Mouse (Mus musculus): ENCODE measurements at regions not wholly inside any gene's neighbourhood (a gene's known extent, or its start where the extent isn't known, plus 50 kb on each side); places are given as distances from the start of the nearest gene placed in this dataset.

- Histone ChIP-seq H3K9me3 (replicated peaks; ENCODE audit: control insufficient read depth, low read length, poor library complexity, severe bottlenecking) (no peaks in the 10 kb centered on the region), H3K4me3 (ENCODE audit: low read depth, low read length) (no peak overlapping the region), H3K4me1 (ENCODE audit: control insufficient read depth, insufficient read depth, low read length) (peaks cover 4% of the 10 kb centered on the region; the same call in 1 of the 2 replicates), H3K4me2 (ENCODE audit: low read length) (no peak overlapping the region), H3K9ac (ENCODE audit: low read depth, low read length) (no peak overlapping the region), H3K27ac (ENCODE audit: low read length) (no peak overlapping the region), H3K27me3 (ENCODE audit: control insufficient read depth, insufficient read depth, low read depth, low read length) (no peaks in the 10 kb centered on the region), H3K36me3 (ENCODE audit: control insufficient read depth, insufficient read depth, low read length) (no peaks in the 10 kb centered on the region)
- 92% methylated on average over 10 of the region's 10 CpGs for WGBS
- no peak for ATAC-seq
Observed at GRCm38 (mm10) chr3:58056191-58057063, 208.5 kb upstream of the Pfn2 start.

- Histone ChIP-seq H3K27me3 (ENCODE audit: control insufficient read depth, insufficient read depth, low read depth, low read length) (no peaks in the 10 kb centered on the region), H3K4me2 (ENCODE audit: low read length) (no peak overlapping the region), H3K9ac (ENCODE audit: low read depth, low read length) (no peak overlapping the region), H3K9me3 (replicated peaks; ENCODE audit: control insufficient read depth, low read length, poor library complexity, severe bottlenecking) (no peaks in the 10 kb centered on the region), H3K4me3 (ENCODE audit: low read depth, low read length) (no peak overlapping the region), H3K4me1 (ENCODE audit: control insufficient read depth, insufficient read depth, low read length) (peaks cover 4% of the 10 kb centered on the region; the same call in 1 of the 2 replicates), H3K27ac (ENCODE audit: low read length) (no peak overlapping the region), H3K36me3 (ENCODE audit: control insufficient read depth, insufficient read depth, low read length) (no peaks in the 10 kb centered on the region)
- 93% methylated on average over 2 of the region's 2 CpGs for WGBS
- no peak for ATAC-seq
Observed at GRCm38 (mm10) chr3:58057064-58057396, 209.2 kb upstream of the Pfn2 start.

- no peak overlapping the region for H3K27ac ChIP-seq (ENCODE audit: low read length)
- H3K4me2 ChIP-seq (ENCODE audit: low read length), result 0 out of 2 replicates have a peak overlapping the region, but pooled peaks have one; percentile 12
- no peaks in the 10 kb centered on the region for H3K27me3 ChIP-seq (ENCODE audit: control insufficient read depth, insufficient read depth, low read depth, low read length)
- no peaks in the 10 kb centered on the region for H3K36me3 ChIP-seq (ENCODE audit: control insufficient read depth, insufficient read depth, low read length)
- no peaks in the 10 kb centered on the region for H3K9me3 ChIP-seq (replicated peaks; ENCODE audit: control insufficient read depth, low read length, poor library complexity, severe bottlenecking)
- H3K4me1 ChIP-seq (ENCODE audit: control insufficient read depth, insufficient read depth, low read length), result peaks cover 4% of the 10 kb centered on the region; the same call in 1 of the 2 replicates
- ATAC-seq, result peak; percentile 60; the same call in 1 of the 2 replicates
- H3K9ac ChIP-seq (ENCODE audit: low read depth, low read length), result no peak overlapping the region
- H3K4me3 ChIP-seq (ENCODE audit: low read depth, low read length), result no peak overlapping the region
- WGBS, result 20% methylated on average over 10 of the region's 10 CpGs
Observed at GRCm38 (mm10) chr3:58058134-58058533, 210.3 kb upstream of the Pfn2 start.

- H3K4me1 ChIP-seq (ENCODE audit: control insufficient read depth, insufficient read depth, low read length), result no peaks in the 10 kb centered on the region
- ATAC-seq, result no peak
- no peak overlapping the region for H3K9ac ChIP-seq (ENCODE audit: low read depth, low read length)
- H3K4me3 ChIP-seq (ENCODE audit: low read depth, low read length), result no peak overlapping the region
- H3K27ac ChIP-seq (ENCODE audit: low read length), result no peak overlapping the region
- H3K36me3 ChIP-seq (ENCODE audit: control insufficient read depth, insufficient read depth, low read length), result no peaks in the 10 kb centered on the region
- WGBS, result 95% methylated on average over 7 of the region's 7 CpGs
- H3K27me3 ChIP-seq (ENCODE audit: control insufficient read depth, insufficient read depth, low read depth, low read length), result no peaks in the 10 kb centered on the region
- no peak overlapping the region for H3K4me2 ChIP-seq (ENCODE audit: low read length)
- no peaks in the 10 kb centered on the region for H3K9me3 ChIP-seq (replicated peaks; ENCODE audit: control insufficient read depth, low read length, poor library complexity, severe bottlenecking)
Observed at GRCm38 (mm10) chr3:58063852-58064549, 216.1 kb upstream of the Pfn2 start.

GRCm38 (mm10) chr3:58071574-58071973 is 223.7 kb upstream of the Pfn2 start:
- Histone ChIP-seq H3K4me1 (ENCODE audit: control insufficient read depth, insufficient read depth, low read length) (no peaks in the 10 kb centered on the region), H3K9ac (ENCODE audit: low read depth, low read length) (no peak overlapping the region), H3K9me3 (replicated peaks; ENCODE audit: control insufficient read depth, low read length, poor library complexity, severe bottlenecking) (no peaks in the 10 kb centered on the region), H3K27ac (ENCODE audit: low read length) (no peak overlapping the region), H3K4me2 (ENCODE audit: low read length) (no peak overlapping the region), H3K4me3 (ENCODE audit: low read depth, low read length) (no peak overlapping the region), H3K36me3 (ENCODE audit: control insufficient read depth, insufficient read depth, low read length) (no peaks in the 10 kb centered on the region), H3K27me3 (ENCODE audit: control insufficient read depth, insufficient read depth, low read depth, low read length) (no peaks in the 10 kb centered on the region)
- no peak for ATAC-seq
- WGBS, result 30% methylated on average over 3 of the region's 3 CpGs

GRCm38 (mm10) chr3:58072230-58072839 is 224.5 kb upstream of the Pfn2 start:
- Histone ChIP-seq H3K4me2 (ENCODE audit: low read length) (no peak overlapping the region), H3K9ac (ENCODE audit: low read depth, low read length) (no peak overlapping the region), H3K27ac (ENCODE audit: low read length) (no peak overlapping the region), H3K4me1 (ENCODE audit: control insufficient read depth, insufficient read depth, low read length) (no peaks in the 10 kb centered on the region), H3K27me3 (ENCODE audit: control insufficient read depth, insufficient read depth, low read depth, low read length) (no peaks in the 10 kb centered on the region), H3K36me3 (ENCODE audit: control insufficient read depth, insufficient read depth, low read length) (no peaks in the 10 kb centered on the region), H3K9me3 (replicated peaks; ENCODE audit: control insufficient read depth, low read length, poor library complexity, severe bottlenecking) (no peaks in the 10 kb centered on the region), H3K4me3 (ENCODE audit: low read depth, low read length) (no peak overlapping the region)
- no peak for ATAC-seq
- WGBS, result 26% methylated on average over 5 of the region's 5 CpGs

GRCm38 (mm10) chr3:58089344-58090139 is 241.7 kb upstream of the Pfn2 start:
- no peak overlapping the region for H3K4me3 ChIP-seq (ENCODE audit: low read depth, low read length)
- H3K4me1 ChIP-seq (ENCODE audit: control insufficient read depth, insufficient read depth, low read length), result no peaks in the 10 kb centered on the region
- H3K36me3 ChIP-seq (ENCODE audit: control insufficient read depth, insufficient read depth, low read length), result no peaks in the 10 kb centered on the region
- H3K4me2 ChIP-seq (ENCODE audit: low read length), result no peak overlapping the region
- H3K27me3 ChIP-seq (ENCODE audit: control insufficient read depth, insufficient read depth, low read depth, low read length), result no peaks in the 10 kb centered on the region
- no peaks in the 10 kb centered on the region for H3K9me3 ChIP-seq (replicated peaks; ENCODE audit: control insufficient read depth, low read length, poor library complexity, severe bottlenecking)
- ATAC-seq, result no peak
- H3K27ac ChIP-seq (ENCODE audit: low read length), result no peak overlapping the region
- 77% methylated on average over 24 of the region's 24 CpGs for WGBS
- no peak overlapping the region for H3K9ac ChIP-seq (ENCODE audit: low read depth, low read length)

GRCm38 (mm10) chr3:58090396-58090795 is 242.5 kb upstream of the Pfn2 start:
- H3K4me2 ChIP-seq (ENCODE audit: low read length), result no peak overlapping the region
- H3K4me3 ChIP-seq (ENCODE audit: low read depth, low read length), result no peak overlapping the region
- 88% methylated on average over 8 of the region's 8 CpGs for WGBS
- H3K36me3 ChIP-seq (ENCODE audit: control insufficient read depth, insufficient read depth, low read length), result no peaks in the 10 kb centered on the region
- H3K27ac ChIP-seq (ENCODE audit: low read length), result no peak overlapping the region
- no peak for ATAC-seq
- H3K27me3 ChIP-seq (ENCODE audit: control insufficient read depth, insufficient read depth, low read depth, low read length), result no peaks in the 10 kb centered on the region
- H3K9ac ChIP-seq (ENCODE audit: low read depth, low read length), result no peak overlapping the region
- H3K9me3 ChIP-seq (replicated peaks; ENCODE audit: control insufficient read depth, low read length, poor library complexity, severe bottlenecking), result no peaks in the 10 kb centered on the region
- no peaks in the 10 kb centered on the region for H3K4me1 ChIP-seq (ENCODE audit: control insufficient read depth, insufficient read depth, low read length)
